Mouse (Mus musculus) cortical plate, adult 2 months (tissue): ENCODE data around the gene 5330417C22Rik.

Experiments
- CTCF ChIP-seq: fragments of 200-500 bp; IDR thresholded peaks from 2 replicates; pipeline ENCODE4 v1.5.1; 2011; ENCODE audit warnings: mild to moderate bottlenecking, control low read depth, low read length; ENCODE audit not compliant: insufficient read depth; ENCODE audit errors: extremely low read depth
- POLR2A ChIP-seq: fragments of 200-500 bp; IDR thresholded peaks from 2 replicates; pipeline ENCODE4 v1.6.1; 2011; ENCODE audit warnings: mild to moderate bottlenecking, low read length, control low read depth; ENCODE audit not compliant: insufficient read depth; ENCODE audit errors: extremely low read depth

DNA sequence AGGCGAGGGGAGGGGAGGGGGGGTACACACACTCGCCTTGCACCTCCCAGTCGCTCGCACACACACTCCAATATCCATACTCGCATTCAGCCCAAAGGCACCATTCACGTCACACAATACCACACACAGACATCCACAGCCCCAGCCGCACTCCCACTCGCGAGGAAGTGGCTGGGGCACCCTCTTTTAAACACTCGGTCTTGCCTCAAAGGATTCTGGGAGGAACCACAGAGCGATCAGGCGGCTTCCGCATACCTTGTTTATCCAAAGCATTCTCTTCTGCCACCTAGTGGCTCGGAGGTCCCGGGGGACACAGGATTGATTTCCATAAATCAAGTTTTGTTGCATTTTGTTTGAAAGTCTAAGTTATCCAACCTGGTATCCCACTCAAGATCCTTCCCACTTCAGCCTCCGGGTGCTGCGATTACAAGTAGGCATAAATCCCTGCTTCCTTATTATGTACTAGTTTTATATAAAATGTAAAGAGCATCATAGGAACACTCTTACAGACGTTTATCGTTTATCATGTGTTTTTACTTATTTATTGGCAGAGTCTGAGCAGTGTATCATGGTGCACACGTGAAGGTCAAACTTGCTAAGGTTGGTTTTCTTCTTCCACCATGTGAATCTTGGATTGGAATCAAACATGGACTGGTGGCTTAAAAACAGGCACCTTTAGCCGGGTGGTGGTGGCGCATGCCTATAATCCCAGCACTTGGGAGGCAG lies 18.4 kb upstream of the 5330417C22Rik start:
- peak; percentile 82 for TF ChIP-seq CTCF
- peak; percentile 100 for TF ChIP-seq POLR2A
